ENCODE assay signal across 1 mouse cellular context in genomic region chr5:120620375-120621077, GRCm38 (mm10).
TF ChIP-seq lines count a peak whose summit lies in the region.

No protein-coding gene starts in this region.

TF ChIP-seq in CH12.LX, 34 proteins besides CTCF, POLR2A, EP300 and RAD21 (continued from another document):
- no peak for TF ChIP-seq MEF2A (IDR thresholded peaks at IDR 0.05; ENCODE audit: borderline replicate concordance, low read depth, low read length)
- peak; percentile 86 for TF ChIP-seq SIN3A (IDR thresholded peaks at IDR 0.05; ENCODE audit: low read length)
- TF ChIP-seq CHD1 (IDR thresholded peaks at IDR 0.05; ENCODE audit: low read depth, low read length), result no peak
- TF ChIP-seq ETS1 (conservative IDR thresholded peaks at IDR 0.05; ENCODE audit: low read depth, low read length), result no peak
- peak; percentile 98 for TF ChIP-seq SMC3 (IDR thresholded peaks at IDR 0.05; ENCODE audit: low read depth, low read length)
- no peak for TF ChIP-seq HCFC1 (IDR thresholded peaks at IDR 0.05; ENCODE audit: low read depth, low read length)
- TF ChIP-seq MYC (IDR thresholded peaks at IDR 0.05; ENCODE audit: low read depth, low read length), result peak; percentile 71
- no peak for TF ChIP-seq TCF12 (IDR thresholded peaks at IDR 0.05; ENCODE audit: low read depth, low read length)
- no peak for TF ChIP-seq PAX5 (IDR thresholded peaks at IDR 0.05; ENCODE audit: low read length)
- no peak for TF ChIP-seq JUND (conservative IDR thresholded peaks at IDR 0.05; ENCODE audit: low read depth, low read length)
- TF ChIP-seq JUN (IDR thresholded peaks at IDR 0.05; ENCODE audit: insufficient read depth, low read depth, low read length), result 0 out of 2 replicates have a peak, but pooled peaks have one; percentile 2
- TF ChIP-seq CHD2 (IDR thresholded peaks at IDR 0.05; ENCODE audit: low read length), result no peak
- peak; percentile 11; the same call in 1 of the 2 replicates for TF ChIP-seq ELF1 (IDR thresholded peaks at IDR 0.05; ENCODE audit: low read depth, low read length)
- TF ChIP-seq MAZ (IDR thresholded peaks at IDR 0.05; ENCODE audit: low read depth, low read length), result peak; percentile 83; the same call in 1 of the 2 replicates
- TF ChIP-seq ZNF384 (IDR thresholded peaks at IDR 0.05; ENCODE audit: low read depth, low read length), result no peak
- no peak for TF ChIP-seq BHLHE40 (IDR thresholded peaks at IDR 0.05; ENCODE audit: low read depth, low read length)
- TF ChIP-seq NRF1 (IDR thresholded peaks at IDR 0.05; ENCODE audit: low read depth, low read length), result peak; percentile 21; the same call in 1 of the 2 replicates
- TF ChIP-seq POLR2AphosphoS2 (IDR thresholded peaks at IDR 0.05; ENCODE audit: low read depth, low read length), result no peak
- peak; percentile 31; the same call in 1 of the 2 replicates for TF ChIP-seq MAX (IDR thresholded peaks at IDR 0.05; ENCODE audit: low read length)
- no peak for TF ChIP-seq UBTF (IDR thresholded peaks at IDR 0.05; ENCODE audit: low read depth, low read length)
- TF ChIP-seq ZKSCAN1 (IDR thresholded peaks at IDR 0.05; ENCODE audit: borderline replicate concordance, low read depth, low read length), result no peak
- TF ChIP-seq TBP (conservative IDR thresholded peaks at IDR 0.05; ENCODE audit: low read depth, low read length), result no peak
- TF ChIP-seq NELFE (IDR thresholded peaks at IDR 0.05; ENCODE audit: low read depth, low read length), result peak; percentile 66; the same call in 1 of the 2 replicates
- TF ChIP-seq IRF4 (IDR thresholded peaks at IDR 0.05; ENCODE audit: low read depth, low read length), result peak; percentile 58; the same call in 1 of the 2 replicates
- no peak for TF ChIP-seq USF2 (conservative IDR thresholded peaks at IDR 0.05; ENCODE audit: low read depth, low read length)
- TF ChIP-seq MAFK (IDR thresholded peaks at IDR 0.05; ENCODE audit: insufficient replicate concordance, low read length), result no peak
- TF ChIP-seq ZC3H11A (IDR thresholded peaks at IDR 0.05; ENCODE audit: low read depth, low read length), result peak; percentile 87
